Mouse (Mus musculus) E14TG2a.4 (cell line): Measurements from ENCODE around the gene Ms4a4d.
A peak's percentile ranks its signal among the peaks of the same experiment; 100 is the strongest.
"Not testable (repeated sequence)": the region's sequence is repeated elsewhere in the genome, so short reads cannot be mapped to it uniquely, and the experiment has no call there.

ENCODE experiments used
- H3K27me3 ChIP-seq: 2 replicates; pipeline ENCODE4 v1.6.1; 2014; ENCODE audit warnings: low read length, control low read depth; ENCODE audit not compliant: insufficient read depth
- H3K36me3 ChIP-seq: 2 replicates; pipeline ENCODE4 v1.6.1; 2014; ENCODE audit warnings: low read length, control low read depth; ENCODE audit not compliant: insufficient read depth
- H3K4me1 ChIP-seq: replicated peaks from 2 replicates; pipeline ENCODE4 v1.6.1; 2014; ENCODE audit warnings: low read depth, low read length, control low read depth
- H3K4me3 ChIP-seq: replicated peaks from 2 replicates; pipeline ENCODE4 v1.5.1; 2014; ENCODE audit warnings: mild to moderate bottlenecking, low read length
- H3K9me3 ChIP-seq: 2 replicates; pipeline ENCODE4 v1.6.1; 2014; ENCODE audit warnings: low read length, control low read depth
- CTCF ChIP-seq: conservative IDR thresholded peaks from 2 replicates; pipeline ENCODE4 v1.5.1; 2014; ENCODE audit warnings: low read length
- NANOG ChIP-seq: IDR thresholded peaks from 2 replicates; pipeline ENCODE4 v1.6.1; 2014; ENCODE audit warnings: borderline replicate concordance, low read length, mixed read lengths
- POU5F1 ChIP-seq: IDR thresholded peaks from 2 replicates; pipeline ENCODE4 v1.6.1; 2014; ENCODE audit warnings: low read length, borderline replicate concordance

Ms4a4d gene

DNA sequence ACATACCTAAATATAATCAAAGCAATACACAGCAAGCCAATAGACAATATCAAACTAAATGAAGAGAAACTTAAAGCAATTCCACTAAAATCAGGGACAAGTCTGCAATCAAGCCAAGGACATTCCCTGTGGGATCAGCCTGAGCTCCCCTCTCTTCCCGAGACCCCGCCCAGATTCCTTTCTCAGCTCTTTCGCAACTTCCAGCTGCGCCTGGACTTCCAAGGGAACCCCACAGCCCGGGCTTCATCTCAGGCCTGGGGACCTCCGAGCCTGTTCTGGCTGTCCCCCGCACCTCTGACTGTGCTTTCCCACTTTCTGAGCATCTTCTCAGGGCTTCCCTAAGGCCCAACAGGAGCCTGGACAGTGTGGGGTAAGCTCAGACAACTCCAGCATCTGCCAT, at the start of gene Ms4a4d:
Gene Ms4a4d, plus strand, starts transcription at position 209 of the 400 bp plus-strand sequence.
- no peaks in the 10 kb centered on the region for H3K36me3 ChIP-seq

DNA sequence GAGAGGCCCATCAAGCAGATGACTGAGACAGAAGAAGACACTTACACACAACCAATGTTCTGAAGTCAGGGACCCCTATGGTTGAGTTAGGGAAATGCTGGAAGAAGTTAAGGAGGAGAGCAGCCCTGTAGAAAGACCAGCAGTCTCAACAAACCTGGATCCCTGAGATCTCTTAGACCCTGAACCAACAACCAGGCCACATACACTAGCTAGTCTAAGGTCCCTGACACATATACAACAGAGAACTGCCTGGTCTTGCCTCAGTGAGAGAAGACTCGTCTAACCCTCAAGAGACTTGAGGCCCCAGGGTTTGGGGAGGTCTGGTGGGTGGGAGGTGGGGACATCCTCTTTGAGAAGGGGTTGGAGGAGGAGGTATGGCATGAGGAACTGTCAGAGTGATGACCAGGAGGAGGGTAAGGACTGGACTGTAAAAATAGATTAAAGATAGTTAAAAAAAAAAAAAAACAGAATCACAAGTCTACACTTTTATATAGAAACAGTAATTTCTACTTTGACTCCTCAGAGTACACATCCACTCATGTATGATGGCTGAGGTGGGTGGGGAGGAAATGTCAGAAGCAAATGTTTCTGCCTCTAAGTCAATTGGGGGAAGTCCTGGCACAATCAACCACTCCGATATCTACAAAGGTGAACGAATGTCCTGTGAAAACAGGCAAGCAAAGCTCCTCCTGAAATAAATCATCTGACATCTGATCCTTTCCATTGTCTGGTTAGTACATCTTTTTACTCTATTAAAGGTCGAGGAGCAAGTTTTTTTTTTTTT, 45.0 kb upstream of the Ms4a4d start:
- no peak for TF ChIP-seq POU5F1
- TF ChIP-seq CTCF, result no peak
- no peak for TF ChIP-seq NANOG

More for the DNA sequence above, at the start of gene Ms4a4d:
- no peaks in the 10 kb centered on the region for H3K9me3 ChIP-seq
- H3K4me3 ChIP-seq, result peak within 1 kb of the TSS; percentile 43; the same call in 1 of the 2 replicates
- peaks cover 13% of the 10 kb centered on the region for H3K4me1 ChIP-seq
- TF ChIP-seq POU5F1 (no peak), CTCF (no peak), NANOG (no peak)
- no peaks in the 10 kb centered on the region for H3K27me3 ChIP-seq

DNA sequence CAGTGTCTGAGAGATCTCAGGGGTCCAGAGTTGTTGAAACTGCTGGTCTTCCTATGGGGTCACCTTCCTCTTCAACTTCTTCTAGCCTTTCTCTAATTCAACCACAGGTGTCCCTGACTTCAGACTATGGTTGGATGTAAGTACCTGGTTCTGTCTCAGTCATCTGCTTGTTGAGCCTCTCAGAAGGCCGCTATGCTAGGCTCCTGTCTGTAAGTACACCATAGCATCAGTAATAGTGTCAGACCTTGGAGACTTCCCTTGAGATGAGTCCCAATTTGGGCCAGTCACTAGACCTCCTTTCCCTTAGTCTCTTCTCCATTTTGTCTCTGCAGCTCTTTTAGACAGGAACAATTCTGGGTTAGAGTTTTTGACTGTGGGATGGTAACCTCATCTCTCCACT, 43.9 kb upstream of the Ms4a4d start:
- H3K9me3 ChIP-seq, result no peaks in the 10 kb centered on the region
- no peaks in the 10 kb centered on the region for H3K4me1 ChIP-seq
- no peak overlapping the region for H3K4me3 ChIP-seq
- H3K36me3 ChIP-seq, result no peaks in the 10 kb centered on the region
- no peak for TF ChIP-seq NANOG
- no peak for TF ChIP-seq CTCF
- no peak for TF ChIP-seq POU5F1
- H3K27me3 ChIP-seq, result no peaks in the 10 kb centered on the region

More for the DNA sequence above, 45.0 kb upstream of the Ms4a4d start:
- Histone ChIP-seq H3K4me1 (no peaks in the 10 kb centered on the region), H3K36me3 (no peaks in the 10 kb centered on the region), H3K4me3 (no peak overlapping the region), H3K9me3 (no peaks in the 10 kb centered on the region), H3K27me3 (no peaks in the 10 kb centered on the region)

DNA sequence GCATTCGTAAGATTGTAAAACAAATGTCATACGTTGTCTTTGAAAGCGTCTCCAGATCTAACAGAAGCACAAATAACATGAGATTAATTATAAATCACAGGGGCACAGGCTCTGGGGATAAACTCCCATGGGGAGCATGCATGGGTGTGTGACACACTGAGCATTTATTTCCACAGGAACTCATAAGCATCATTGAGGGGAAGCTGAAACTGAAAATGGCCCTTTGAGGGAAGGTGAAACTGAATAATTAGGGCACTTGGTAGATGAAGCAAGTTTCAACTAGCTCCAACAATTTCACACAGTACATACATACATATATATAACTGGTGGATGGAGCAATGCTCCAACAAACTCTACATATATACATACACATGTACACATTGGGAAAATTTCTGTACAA, 42.1 kb upstream of the Ms4a4d start:
- H3K4me3 ChIP-seq, result no peak overlapping the region
- no peak for TF ChIP-seq CTCF
- no peak for TF ChIP-seq POU5F1
- no peak for TF ChIP-seq NANOG
- no peaks in the 10 kb centered on the region for H3K36me3 ChIP-seq
- no peaks in the 10 kb centered on the region for H3K4me1 ChIP-seq
- H3K27me3 ChIP-seq, result no peaks in the 10 kb centered on the region
- no peaks in the 10 kb centered on the region for H3K9me3 ChIP-seq

- Histone ChIP-seq H3K27me3 (no peaks in the 10 kb centered on the region), H3K4me1 (no peaks in the 10 kb centered on the region), H3K36me3 (no peaks in the 10 kb centered on the region), H3K9me3 (no peaks in the 10 kb centered on the region), H3K4me3 (no peak overlapping the region)
- no peak for TF ChIP-seq POU5F1
- no peak for TF ChIP-seq NANOG
- no peak for TF ChIP-seq CTCF
Measured at GRCm38 (mm10) chr19:11496361-11496760, 40.2 kb upstream of the Ms4a4d start.

DNA sequence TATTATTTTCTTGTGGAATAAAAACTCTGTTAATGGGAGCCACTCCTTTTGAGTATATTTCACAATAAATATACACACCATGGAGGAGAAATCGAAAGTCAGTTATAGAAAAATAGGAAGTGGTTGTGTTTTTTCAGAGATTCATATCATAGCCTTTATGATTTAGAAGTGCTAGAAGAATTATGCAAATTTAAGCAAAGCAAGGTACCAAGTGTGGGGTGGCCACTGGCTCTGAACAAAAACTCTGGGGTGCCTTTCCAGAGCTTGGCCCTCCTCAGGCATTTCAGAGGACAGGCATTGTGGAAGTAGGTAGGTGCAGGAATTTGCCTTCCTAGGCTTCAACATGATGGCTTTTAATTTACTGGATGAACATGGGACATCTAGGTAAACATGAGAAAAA, 39.3 kb upstream of the Ms4a4d start:
- not testable (repeated sequence) for H3K27me3 ChIP-seq, H3K4me3 ChIP-seq, H3K4me1 ChIP-seq, H3K9me3 ChIP-seq, H3K36me3 ChIP-seq

DNA sequence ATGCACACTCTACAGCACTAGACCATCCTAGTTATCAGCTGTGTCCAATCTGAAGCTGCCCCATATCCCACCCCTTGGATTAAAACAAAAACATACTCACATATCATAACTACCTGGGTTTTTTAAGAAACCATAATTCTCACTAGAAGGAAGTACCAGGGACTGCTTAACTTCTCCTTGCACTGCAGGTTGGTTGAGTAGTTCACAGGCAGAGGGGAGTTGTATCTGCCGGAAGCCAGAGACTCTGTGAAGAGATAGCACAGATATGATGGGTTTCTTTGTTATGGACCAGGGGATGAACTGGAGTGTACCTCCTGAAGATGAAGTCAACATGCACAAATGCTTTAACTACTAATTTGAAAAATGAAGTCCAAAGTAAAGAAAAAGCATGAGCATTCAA, 35.8 kb upstream of the Ms4a4d start:
- H3K36me3 ChIP-seq, result no peaks in the 10 kb centered on the region
- H3K27me3 ChIP-seq, result no peaks in the 10 kb centered on the region
- no peak for TF ChIP-seq POU5F1
- no peak for TF ChIP-seq CTCF
- TF ChIP-seq NANOG, result no peak
- H3K4me3 ChIP-seq, result no peak overlapping the region
- H3K9me3 ChIP-seq, result no peaks in the 10 kb centered on the region
- H3K4me1 ChIP-seq, result no peaks in the 10 kb centered on the region

GRCm38 (mm10) chr19:11501326-11501725, 35.3 kb upstream of the Ms4a4d start:
- H3K4me1 ChIP-seq, result no peaks in the 10 kb centered on the region
- no peak overlapping the region for H3K4me3 ChIP-seq
- TF ChIP-seq CTCF (no peak), NANOG (no peak), POU5F1 (no peak)
- H3K27me3 ChIP-seq, result no peaks in the 10 kb centered on the region
- H3K9me3 ChIP-seq, result no peaks in the 10 kb centered on the region
- no peaks in the 10 kb centered on the region for H3K36me3 ChIP-seq

- Histone ChIP-seq H3K36me3 (no peaks in the 10 kb centered on the region), H3K4me3 (no peak overlapping the region)
Measured at GRCm38 (mm10) chr19:11504857-11505256, 31.7 kb upstream of the Ms4a4d start.

More at GRCm38 (mm10) chr19:11504857-11505256, 31.7 kb upstream of the Ms4a4d start:
- Histone ChIP-seq H3K9me3 (no peaks in the 10 kb centered on the region), H3K4me1 (no peaks in the 10 kb centered on the region), H3K27me3 (no peaks in the 10 kb centered on the region)
- TF ChIP-seq CTCF (no peak), POU5F1 (no peak), NANOG (no peak)
